Mouse (Mus musculus): ENCODE results near the gene Serpina3n.
"Not testable (repeated sequence)": the region's sequence is repeated elsewhere in the genome, so short reads cannot be mapped to it uniquely, and the experiment has no call there.

DNA sequence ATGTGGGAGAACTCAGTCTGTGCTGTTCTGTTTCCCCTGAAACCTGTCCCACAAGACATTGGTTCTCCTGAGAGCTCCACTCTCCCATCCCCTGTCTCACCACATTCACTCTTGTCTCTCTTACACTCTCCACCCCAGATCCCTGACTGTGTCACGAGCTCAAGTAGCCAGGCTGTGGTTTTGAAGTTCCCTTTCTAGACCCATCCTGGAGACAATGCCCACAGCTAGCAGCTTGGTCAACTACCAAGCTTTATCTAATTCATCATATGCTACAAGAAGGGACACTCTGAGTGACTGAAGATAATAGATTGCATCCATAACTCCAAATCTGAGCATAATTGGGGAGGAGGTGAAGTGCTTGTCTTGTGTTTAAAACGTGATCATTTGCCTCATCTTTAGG is 15.5 kb upstream of the Serpina3n start:
- TF ChIP-seq CTCF (IDR thresholded peaks at IDR 0.05; ENCODE audit: low read depth, low read length); POLR2A (IDR thresholded peaks at IDR 0.05; ENCODE audit: extremely low read depth, insufficient read depth, low read length): not testable (repeated sequence)

Measured in liver, adult 2 months (tissue).